Mouse (Mus musculus): ENCODE data around the gene Uqcrc2. TPM values are rescaled to one million over a fixed set of nuclear protein-coding genes. Genes with fewer than 3 reads are reported as not detected.

Uqcrc2 gene
- polyA plus RNA-seq, 1 experiment from 2014 or later: 195 TPM

- DNase-seq (peak; percentile 47), ATAC-seq (ENCODE audit: insufficient read depth) (peak; percentile 39)
- WGBS: 3% methylated on average over 9 of the region's 9 CpGs
- Histone ChIP-seq H3K4me2 (peak overlapping the region; percentile 93), H3K9ac (peak overlapping the region; percentile 96), H3K36me3 (ENCODE audit: insufficient read depth) (peaks cover 18% of the 10 kb centered on the region), H3K4me1 (ENCODE audit: insufficient read depth) (peaks cover 8% of the 10 kb centered on the region; the same call in 1 of the 2 replicates), H3K4me3 (ENCODE audit: low read depth, low read length) (peak overlapping the region; percentile 98), H3K9me3 (ENCODE audit: low read depth, low read length) (no peaks in the 10 kb centered on the region), H3K27me3 (ENCODE audit: insufficient read depth, low read length) (no peaks in the 10 kb centered on the region), H3K27ac (ENCODE audit: low read depth) (peak overlapping the region; percentile 93)
- no peak for TF ChIP-seq CTCF (IDR thresholded peaks at IDR 0.05; ENCODE audit: low read depth)
Measured at GRCm38 (mm10) chr7:120634301-120634700, 675 bp upstream of the Uqcrc2 start.

- TF ChIP-seq CTCF (IDR thresholded peaks at IDR 0.05; ENCODE audit: low read depth): no peak
- Histone ChIP-seq H3K36me3 (ENCODE audit: insufficient read depth) (peaks cover 29% of the 10 kb centered on the region), H3K27me3 (ENCODE audit: insufficient read depth, low read length) (no peaks in the 10 kb centered on the region), H3K4me3 (ENCODE audit: low read depth, low read length) (peak overlapping the region; percentile 98), H3K9ac (peak overlapping the region; percentile 96), H3K9me3 (ENCODE audit: low read depth, low read length) (no peaks in the 10 kb centered on the region), H3K27ac (ENCODE audit: low read depth) (peak overlapping the region; percentile 93), H3K4me1 (ENCODE audit: insufficient read depth) (peaks cover 8% of the 10 kb centered on the region; the same call in 1 of the 2 replicates), H3K4me2 (peak overlapping the region; percentile 93)
- no peak; the same call in 1 of the 2 replicates for ATAC-seq (ENCODE audit: insufficient read depth)
- WGBS: under 1% methylated on average over 32 of the region's 32 CpGs
- no peak for DNase-seq
Measured at GRCm38 (mm10) chr7:120635362-120635781, 396 bp downstream of the Uqcrc2 start.

GRCm38 (mm10) chr7:120635821-120636220 is 845 bp downstream of the Uqcrc2 start:
- peaks cover 33% of the 10 kb centered on the region for H3K36me3 ChIP-seq (ENCODE audit: insufficient read depth)
- H3K4me1 ChIP-seq (ENCODE audit: insufficient read depth): peaks cover 8% of the 10 kb centered on the region; the same call in 1 of the 2 replicates
- ATAC-seq (ENCODE audit: insufficient read depth) (no peak), DNase-seq (peak; percentile 13)
- H3K4me2 ChIP-seq: peak overlapping the region; percentile 93
- H3K27ac ChIP-seq (ENCODE audit: low read depth): 0 out of 2 replicates have a peak overlapping the region, but pooled peaks have one; percentile 9
- peak overlapping the region; percentile 96 for H3K9ac ChIP-seq
- under 1% methylated on average over 11 of the region's 11 CpGs for whole genome bisulfite sequencing
- no peaks in the 10 kb centered on the region for H3K27me3 ChIP-seq (ENCODE audit: insufficient read depth, low read length)
- peak overlapping the region; percentile 98 for H3K4me3 ChIP-seq (ENCODE audit: low read depth, low read length)
- no peaks in the 10 kb centered on the region for H3K9me3 ChIP-seq (ENCODE audit: low read depth, low read length)
- TF ChIP-seq CTCF (IDR thresholded peaks at IDR 0.05; ENCODE audit: low read depth): 0 out of 2 replicates have a peak, but pooled peaks have one; percentile 0

- DNase-seq (no peak), ATAC-seq (ENCODE audit: insufficient read depth) (no peak)
- 47% methylated on average over 4 of the region's 4 CpGs for WGBS
- Histone ChIP-seq H3K4me1 (ENCODE audit: insufficient read depth) (no peaks in the 10 kb centered on the region), H3K27me3 (ENCODE audit: insufficient read depth, low read length) (no peaks in the 10 kb centered on the region), H3K27ac (ENCODE audit: low read depth) (no peak overlapping the region), H3K4me3 (ENCODE audit: low read depth, low read length) (no peak overlapping the region), H3K9me3 (ENCODE audit: low read depth, low read length) (no peaks in the 10 kb centered on the region), H3K36me3 (ENCODE audit: insufficient read depth) (peaks cover 83% of the 10 kb centered on the region), H3K9ac (no peak overlapping the region), H3K4me2 (no peak overlapping the region)
- 0 out of 2 replicates have a peak, but pooled peaks have one; percentile 10 for TF ChIP-seq CTCF (IDR thresholded peaks at IDR 0.05; ENCODE audit: low read depth)
Measured at GRCm38 (mm10) chr7:120643217-120643616, 8.2 kb downstream of the Uqcrc2 start.

- Histone ChIP-seq H3K27ac (ENCODE audit: low read depth) (no peak overlapping the region), H3K9ac (no peak overlapping the region), H3K4me3 (ENCODE audit: low read depth, low read length) (no peak overlapping the region), H3K9me3 (ENCODE audit: low read depth, low read length) (no peaks in the 10 kb centered on the region), H3K27me3 (ENCODE audit: insufficient read depth, low read length) (no peaks in the 10 kb centered on the region), H3K4me1 (ENCODE audit: insufficient read depth) (no peaks in the 10 kb centered on the region), H3K36me3 (ENCODE audit: insufficient read depth) (peaks cover 91% of the 10 kb centered on the region), H3K4me2 (no peak overlapping the region)
- no peak for TF ChIP-seq CTCF (IDR thresholded peaks at IDR 0.05; ENCODE audit: low read depth)
- ATAC-seq (ENCODE audit: insufficient read depth) (no peak), DNase-seq (no peak)
- 84% methylated on average over 2 of the region's 2 CpGs for WGBS
Measured at GRCm38 (mm10) chr7:120647849-120648248, 12.9 kb downstream of the Uqcrc2 start.

GRCm38 (mm10) chr7:120662079-120662478 is 27.1 kb downstream of the Uqcrc2 start:
- H3K9ac ChIP-seq: no peak overlapping the region
- no peak for ATAC-seq (ENCODE audit: insufficient read depth)

GRCm38 (mm10) chr7:120670153-120670875 is 35.3 kb downstream of the Uqcrc2 start, which contains the start of gene Pdzd9:
Gene Pdzd9, minus strand, starts transcription at chr7:120670343.
- H3K27ac ChIP-seq (ENCODE audit: low read depth): no peak within 1 kb of the TSS
- WGBS: 23% methylated on average over 14 of the region's 14 CpGs
- peak; percentile 91 for DNase-seq
- no peak within 1 kb of the TSS for H3K4me3 ChIP-seq (ENCODE audit: low read depth, low read length)
- H3K9me3 ChIP-seq (ENCODE audit: low read depth, low read length): no peaks in the 10 kb centered on the region
- H3K4me1 ChIP-seq (ENCODE audit: insufficient read depth): no peaks in the 10 kb centered on the region
- H3K4me2 ChIP-seq: no peak within 1 kb of the TSS
- peak; percentile 95 for TF ChIP-seq CTCF (IDR thresholded peaks at IDR 0.05; ENCODE audit: low read depth)
- no peaks in the 10 kb centered on the region for H3K27me3 ChIP-seq (ENCODE audit: insufficient read depth, low read length)
- H3K9ac ChIP-seq: no peak within 1 kb of the TSS
- ATAC-seq (ENCODE audit: insufficient read depth): peak; percentile 73
- no peaks in the 10 kb centered on the region for H3K36me3 ChIP-seq (ENCODE audit: insufficient read depth)

More at GRCm38 (mm10) chr7:120662079-120662478, 27.1 kb downstream of the Uqcrc2 start:
- no peaks in the 10 kb centered on the region for H3K9me3 ChIP-seq (ENCODE audit: low read depth, low read length)
- no peaks in the 10 kb centered on the region for H3K27me3 ChIP-seq (ENCODE audit: insufficient read depth, low read length)
- H3K27ac ChIP-seq (ENCODE audit: low read depth): no peak overlapping the region
- H3K4me3 ChIP-seq (ENCODE audit: low read depth, low read length): no peak overlapping the region
- no peak overlapping the region for H3K4me2 ChIP-seq
- no peak for TF ChIP-seq CTCF (IDR thresholded peaks at IDR 0.05; ENCODE audit: low read depth)
- peaks cover 34% of the 10 kb centered on the region for H3K36me3 ChIP-seq (ENCODE audit: insufficient read depth)
- H3K4me1 ChIP-seq (ENCODE audit: insufficient read depth): no peaks in the 10 kb centered on the region
- DNase-seq: no peak
- WGBS: 84% methylated on average over 4 of the region's 4 CpGs
